Mouse (Mus musculus) c-Kit-positive CD71-negative TER-119-negative erythroid progenitor cells, embryonic 14.5 days (primary cell): ENCODE measurements around the gene Gm10638.
A peak's percentile ranks its signal among the peaks of the same experiment; 100 is the strongest.

ENCODE experiments used
- DNase-seq: peaks from one replicate; pipeline ENCODE4 v3.0.0-alpha.2; 2013; ENCODE audit warnings: low read depth

Gm10638 gene

GRCm38 (mm10) chr8:86745221-86745934, at the start of gene Gm10638, which contains the start of gene Siah1a:
Gene Gm10638, plus strand, starts transcription at chr8:86745699.
Gene Siah1a, minus strand, starts transcription at chr8:86745934.
- DNase-seq: no peak

- DNase-seq: no peak
Observed at GRCm38 (mm10) chr8:86695703-86696102, 49.8 kb upstream of the Gm10638 start.

GRCm38 (mm10) chr8:86698811-86699421, 46.6 kb upstream of the Gm10638 start:
- no peak for DNase-seq

- no peak for DNase-seq
Observed at GRCm38 (mm10) chr8:86699471-86699870, 46.0 kb upstream of the Gm10638 start.

GRCm38 (mm10) chr8:86702453-86702852, 43.0 kb upstream of the Gm10638 start:
- no peak for DNase-seq

- no peak for DNase-seq
Observed at GRCm38 (mm10) chr8:86705317-86705716, 40.2 kb upstream of the Gm10638 start.

- DNase-seq: no peak
Observed at GRCm38 (mm10) chr8:86706756-86707155, 38.7 kb upstream of the Gm10638 start.

- peak; percentile 60 for DNase-seq
Observed at GRCm38 (mm10) chr8:86707873-86708272, 37.6 kb upstream of the Gm10638 start.

GRCm38 (mm10) chr8:86712594-86712993, 32.9 kb upstream of the Gm10638 start:
- DNase-seq: no peak

- DNase-seq: no peak
Observed at GRCm38 (mm10) chr8:86713407-86714188, 31.9 kb upstream of the Gm10638 start.

GRCm38 (mm10) chr8:86718332-86718994, 27.0 kb upstream of the Gm10638 start:
- no peak for DNase-seq

GRCm38 (mm10) chr8:86719368-86719767, 26.1 kb upstream of the Gm10638 start:
- no peak for DNase-seq

- no peak for DNase-seq
Observed at GRCm38 (mm10) chr8:86720756-86721459, 24.6 kb upstream of the Gm10638 start.

GRCm38 (mm10) chr8:86721490-86721889, 24.0 kb upstream of the Gm10638 start:
- no peak for DNase-seq

- no peak for DNase-seq
Observed at GRCm38 (mm10) chr8:86726959-86727358, 18.5 kb upstream of the Gm10638 start.

- no peak for DNase-seq
Observed at GRCm38 (mm10) chr8:86728224-86728950, 17.1 kb upstream of the Gm10638 start.

- DNase-seq: no peak
Observed at GRCm38 (mm10) chr8:86730303-86730702, 15.2 kb upstream of the Gm10638 start.

GRCm38 (mm10) chr8:86730860-86731259, 14.6 kb upstream of the Gm10638 start:
- no peak for DNase-seq

- no peak for DNase-seq
Observed at GRCm38 (mm10) chr8:86734171-86734570, 11.3 kb upstream of the Gm10638 start.

- no peak for DNase-seq
Observed at GRCm38 (mm10) chr8:86734954-86735353, 10.5 kb upstream of the Gm10638 start.
